Mouse (Mus musculus): ENCODE data around the gene Actrt2. TPM values are rescaled to one million over a fixed set of nuclear protein-coding genes. Genes with fewer than 3 reads are reported as not detected.

The Actrt2 gene
- polyA plus RNA-seq, 1 experiment from 2014 or later: not detected

- Histone ChIP-seq H3K27me3 (ENCODE audit: control insufficient read depth, insufficient read depth, low read length) (peaks cover 89% of the 10 kb centered on the region), H3K4me2 (replicated peaks) (peak within 1 kb of the TSS; percentile 57), H3K27ac (peak within 1 kb of the TSS; percentile 85), H3K9ac (peak within 1 kb of the TSS; percentile 63), H3K4me3 (replicated peaks; ENCODE audit: low read length) (peak within 1 kb of the TSS; percentile 43), H3K36me3 (replicated peaks; ENCODE audit: control insufficient read depth, insufficient read depth) (no peaks in the 10 kb centered on the region), H3K4me1 (replicated peaks; ENCODE audit: control insufficient read depth, insufficient read depth, low read length) (peaks cover 9% of the 10 kb centered on the region; the same call in 1 of the 2 replicates), H3K9me3 (ENCODE audit: control insufficient read depth, low read length) (no peaks in the 10 kb centered on the region)
- no peak for DNase-seq (ENCODE audit: low spot score)
- ATAC-seq (ENCODE audit: low FRiP score): peak; percentile 36; the same call in 1 of the 2 replicates
- WGBS: under 1% methylated on average over 47 of the region's 47 CpGs
Measured at GRCm38 (mm10) chr4:154636721-154637311, 30.9 kb downstream of the Actrt2 start, which contains the start of gene Prdm16. Gene Prdm16 (minus strand): TSS chr4:154636873.

DNA sequence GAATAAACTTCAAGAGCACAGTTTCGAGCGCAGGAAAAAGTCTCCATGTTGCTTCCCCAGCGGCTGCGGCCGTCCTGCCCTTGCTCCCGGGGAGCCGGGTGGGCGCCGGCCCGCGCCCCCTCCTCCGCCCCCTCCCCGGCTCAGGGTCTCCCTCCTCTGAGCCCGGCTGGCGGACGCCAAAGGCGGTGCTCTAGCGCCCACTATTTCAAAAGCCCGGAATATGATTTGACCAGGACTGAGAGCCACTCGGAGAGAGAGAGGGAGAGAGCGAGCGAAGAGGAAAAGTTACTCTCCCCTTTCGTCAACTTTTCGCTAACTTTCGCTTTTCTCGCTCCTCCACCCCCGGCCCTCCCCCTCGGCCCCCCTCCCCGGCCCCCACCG, 31.6 kb downstream of the Actrt2 start:
- ATAC-seq (ENCODE audit: low FRiP score) (peak; percentile 64), DNase-seq (ENCODE audit: low spot score) (peak; percentile 63)
- H3K36me3 ChIP-seq (replicated peaks; ENCODE audit: control insufficient read depth, insufficient read depth): no peaks in the 10 kb centered on the region
- H3K4me1 ChIP-seq (replicated peaks; ENCODE audit: control insufficient read depth, insufficient read depth, low read length): peaks cover 9% of the 10 kb centered on the region; the same call in 1 of the 2 replicates
- no peaks in the 10 kb centered on the region for H3K9me3 ChIP-seq (ENCODE audit: control insufficient read depth, low read length)
- peaks cover 89% of the 10 kb centered on the region for H3K27me3 ChIP-seq (ENCODE audit: control insufficient read depth, insufficient read depth, low read length)
- H3K27ac ChIP-seq: peak overlapping the region; percentile 85
- peak overlapping the region; percentile 43 for H3K4me3 ChIP-seq (replicated peaks; ENCODE audit: low read length)
- peak overlapping the region; percentile 63 for H3K9ac ChIP-seq
- WGBS: under 1% methylated on average over 28 of the region's 30 CpGs
- H3K4me2 ChIP-seq (replicated peaks): peak overlapping the region; percentile 57

DNA sequence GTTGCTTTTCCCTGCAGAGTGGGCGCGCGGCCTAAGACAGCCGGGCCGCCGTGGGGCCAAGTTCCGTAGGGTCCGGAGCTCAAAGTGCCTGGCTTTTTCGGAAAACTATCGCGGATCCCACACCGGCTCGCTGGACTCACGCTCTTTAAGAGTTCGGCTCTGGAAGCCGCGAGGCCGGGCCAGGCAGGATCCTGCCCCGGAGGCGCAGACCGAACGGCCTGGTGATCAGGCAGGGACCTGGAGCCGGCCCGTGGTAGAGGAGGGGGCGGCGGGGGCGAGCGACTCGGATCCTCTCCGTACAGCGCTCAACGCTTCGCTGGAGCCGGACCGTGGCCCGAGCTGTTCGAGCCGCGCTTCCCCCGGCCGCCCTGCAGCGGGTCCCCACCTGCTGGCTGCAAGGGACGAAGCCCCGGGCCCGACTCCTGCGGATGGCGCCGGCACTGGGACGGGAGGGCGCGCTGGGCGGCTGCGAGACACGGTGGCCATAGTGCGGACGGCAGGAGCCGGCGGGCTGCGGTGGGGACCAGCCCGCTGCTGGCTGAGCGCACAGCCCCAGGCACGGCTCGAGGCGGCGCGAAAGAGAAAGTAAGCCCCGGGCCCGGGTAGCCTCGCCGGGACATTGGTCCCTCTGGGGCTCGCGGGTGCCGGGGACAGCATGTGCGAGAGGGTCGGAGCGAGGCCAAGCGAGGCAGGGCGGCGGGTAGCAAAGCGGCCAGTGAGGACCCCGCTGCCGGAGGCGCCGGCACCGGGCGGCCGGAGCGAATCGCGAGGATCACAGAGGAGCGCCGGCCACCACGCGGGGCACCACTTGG, 32.2 kb downstream of the Actrt2 start:
- Histone ChIP-seq H3K27ac (peak overlapping the region; percentile 85), H3K36me3 (replicated peaks; ENCODE audit: control insufficient read depth, insufficient read depth) (no peaks in the 10 kb centered on the region), H3K9ac (peak overlapping the region; percentile 63), H3K4me1 (replicated peaks; ENCODE audit: control insufficient read depth, insufficient read depth, low read length) (peaks cover 9% of the 10 kb centered on the region; the same call in 1 of the 2 replicates), H3K27me3 (ENCODE audit: control insufficient read depth, insufficient read depth, low read length) (peaks cover 89% of the 10 kb centered on the region), H3K4me2 (replicated peaks) (peak overlapping the region; percentile 57), H3K4me3 (replicated peaks; ENCODE audit: low read length) (peak overlapping the region; percentile 43), H3K9me3 (ENCODE audit: control insufficient read depth, low read length) (no peaks in the 10 kb centered on the region)
- ATAC-seq (ENCODE audit: low FRiP score) (no peak), DNase-seq (ENCODE audit: low spot score) (no peak)
- under 1% methylated on average over 89 of the region's 94 CpGs for WGBS

DNA sequence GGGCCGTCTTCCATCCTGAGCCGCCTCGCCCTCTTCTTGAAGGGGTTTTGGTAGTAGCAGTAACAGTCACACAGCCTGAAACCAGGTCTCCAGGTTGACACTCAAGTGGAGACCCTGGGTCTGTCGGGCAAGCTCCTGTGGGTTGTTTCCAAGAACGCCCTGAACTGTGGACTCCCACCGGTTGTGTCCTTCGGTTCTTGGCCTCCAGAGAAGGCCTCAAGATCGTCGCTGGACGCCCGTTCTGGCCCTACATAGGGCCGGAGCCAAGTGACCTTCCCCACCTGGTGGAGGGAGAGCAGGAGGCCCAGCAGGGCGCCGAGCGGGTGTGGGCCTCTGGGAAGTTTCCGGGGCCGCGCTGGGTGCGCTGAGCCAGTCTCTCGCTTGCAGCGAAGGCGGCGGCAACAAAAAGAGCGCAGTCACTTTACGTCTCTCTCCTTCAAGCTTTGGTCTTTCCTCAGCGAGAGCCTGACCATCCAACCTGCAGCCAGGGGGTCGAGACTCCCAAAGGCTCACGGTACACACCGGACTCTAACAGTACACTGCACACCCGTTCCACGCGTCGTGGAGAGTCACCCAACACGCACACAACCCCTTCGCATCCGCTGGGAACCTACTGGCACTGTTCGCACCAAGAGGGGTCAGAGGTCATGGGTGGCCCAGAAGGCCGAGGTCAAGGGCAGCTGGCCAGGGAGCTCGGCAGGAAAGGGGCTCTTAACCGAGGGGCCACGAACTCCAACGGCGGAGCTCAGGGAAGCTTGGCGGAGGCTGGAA, 33.0 kb downstream of the Actrt2 start:
- H3K4me1 ChIP-seq (replicated peaks; ENCODE audit: control insufficient read depth, insufficient read depth, low read length): peaks cover 9% of the 10 kb centered on the region; the same call in 1 of the 2 replicates
- H3K4me2 ChIP-seq (replicated peaks): peak overlapping the region; percentile 57
- peak overlapping the region; percentile 85 for H3K27ac ChIP-seq
- peaks cover 89% of the 10 kb centered on the region for H3K27me3 ChIP-seq (ENCODE audit: control insufficient read depth, insufficient read depth, low read length)
- no peaks in the 10 kb centered on the region for H3K9me3 ChIP-seq (ENCODE audit: control insufficient read depth, low read length)
- H3K4me3 ChIP-seq (replicated peaks; ENCODE audit: low read length): peak overlapping the region; percentile 43
- no peaks in the 10 kb centered on the region for H3K36me3 ChIP-seq (replicated peaks; ENCODE audit: control insufficient read depth, insufficient read depth)
- WGBS: 6% methylated on average over 44 of the region's 44 CpGs
- H3K9ac ChIP-seq: peak overlapping the region; percentile 63
- DNase-seq (ENCODE audit: low spot score) (no peak), ATAC-seq (ENCODE audit: low FRiP score) (no peak)

GRCm38 (mm10) chr4:154634001-154634400, 33.7 kb downstream of the Actrt2 start:
- Histone ChIP-seq H3K27ac (peak overlapping the region; percentile 16; the same call in 1 of the 2 replicates), H3K4me2 (replicated peaks) (peak overlapping the region; percentile 57), H3K9me3 (ENCODE audit: control insufficient read depth, low read length) (no peaks in the 10 kb centered on the region), H3K9ac (peak overlapping the region; percentile 63; the same call in 1 of the 2 replicates), H3K36me3 (replicated peaks; ENCODE audit: control insufficient read depth, insufficient read depth) (no peaks in the 10 kb centered on the region), H3K4me1 (replicated peaks; ENCODE audit: control insufficient read depth, insufficient read depth, low read length) (peaks cover 12% of the 10 kb centered on the region; the same call in 1 of the 2 replicates), H3K27me3 (ENCODE audit: control insufficient read depth, insufficient read depth, low read length) (peaks cover 89% of the 10 kb centered on the region), H3K4me3 (replicated peaks; ENCODE audit: low read length) (peak overlapping the region; percentile 43)
- DNase-seq (ENCODE audit: low spot score) (no peak), ATAC-seq (ENCODE audit: low FRiP score) (no peak)
- 34% methylated on average over 3 of the region's 3 CpGs for WGBS

DNA sequence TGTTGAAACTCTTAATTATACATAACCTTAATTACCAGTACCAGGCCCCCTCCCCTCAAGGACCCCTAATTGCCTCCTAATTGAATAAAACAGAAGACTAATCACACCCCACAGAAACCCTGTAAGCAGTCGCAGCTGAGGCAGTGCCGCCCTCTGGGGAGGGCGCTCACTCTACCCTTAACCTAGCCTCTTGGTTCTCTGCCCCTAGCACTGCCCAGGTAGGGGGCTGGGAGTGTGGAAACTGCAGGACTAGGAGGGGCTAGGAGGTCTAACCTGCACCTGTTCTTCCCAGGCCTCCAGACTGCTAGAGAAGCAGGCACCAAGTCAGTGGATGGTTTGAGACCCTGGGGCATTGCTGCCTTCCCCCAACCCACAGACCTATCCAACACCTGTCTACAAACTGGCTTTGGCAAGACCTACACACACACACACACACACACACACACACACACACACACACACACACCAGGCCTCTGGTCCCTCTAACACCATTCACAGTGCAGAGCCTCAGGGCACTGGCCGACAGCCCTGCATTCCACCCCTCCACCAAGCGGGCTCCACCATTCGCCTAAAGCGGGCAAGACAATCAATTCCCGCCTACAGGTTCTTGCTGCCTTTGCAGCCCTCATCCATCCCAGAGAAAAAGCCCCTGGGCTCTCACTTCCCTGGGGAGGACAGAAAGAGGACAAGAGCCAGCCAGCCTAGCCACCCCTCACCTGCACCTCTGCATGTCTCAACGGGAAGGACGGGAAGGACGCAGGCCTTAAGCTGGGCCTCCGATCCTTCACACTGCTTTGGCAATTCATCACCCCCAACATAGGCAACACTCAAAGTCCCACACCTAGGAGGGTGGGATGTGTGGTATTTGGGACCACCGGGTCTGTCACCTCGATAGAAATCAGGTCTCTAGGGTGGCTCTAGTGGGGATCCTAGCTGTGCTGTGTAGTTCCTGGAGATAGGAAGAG, 34.6 kb downstream of the Actrt2 start:
- Histone ChIP-seq H3K4me3 (replicated peaks; ENCODE audit: low read length) (peak overlapping the region; percentile 43), H3K4me1 (replicated peaks; ENCODE audit: control insufficient read depth, insufficient read depth, low read length) (peaks cover 14% of the 10 kb centered on the region; the same call in 1 of the 2 replicates), H3K4me2 (replicated peaks) (peak overlapping the region; percentile 57), H3K9me3 (ENCODE audit: control insufficient read depth, low read length) (no peaks in the 10 kb centered on the region), H3K9ac (peak overlapping the region; percentile 63), H3K27ac (peak overlapping the region; percentile 16; the same call in 1 of the 2 replicates), H3K27me3 (ENCODE audit: control insufficient read depth, insufficient read depth, low read length) (peaks cover 89% of the 10 kb centered on the region), H3K36me3 (replicated peaks; ENCODE audit: control insufficient read depth, insufficient read depth) (no peaks in the 10 kb centered on the region)
- DNase-seq (ENCODE audit: low spot score): no peak
- ATAC-seq (ENCODE audit: low FRiP score): no peak
- 38% methylated on average over 14 of the region's 14 CpGs for WGBS

DNA sequence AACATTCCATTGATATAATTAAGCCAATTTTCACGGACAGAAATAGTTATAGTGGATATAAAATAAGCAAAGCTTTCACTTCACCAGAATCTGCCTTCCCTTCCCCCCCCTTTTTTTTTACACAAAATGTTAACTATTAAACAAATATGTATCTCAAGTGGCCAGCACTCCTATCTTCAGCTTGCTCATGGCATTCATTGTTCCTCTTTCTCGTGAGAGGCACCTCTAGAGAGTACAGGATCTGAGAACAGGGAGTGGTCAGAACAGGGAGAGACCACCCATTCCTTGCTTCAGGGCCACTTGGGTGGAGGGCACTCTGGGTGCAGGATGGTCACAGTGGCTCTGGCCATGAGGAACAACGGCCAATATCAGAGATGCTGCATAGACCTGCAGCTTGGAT, 36.9 kb downstream of the Actrt2 start:
- H3K4me2 ChIP-seq (replicated peaks): peak overlapping the region; percentile 57

GRCm38 (mm10) chr4:154627419-154628142, 40.1 kb downstream of the Actrt2 start:
- Histone ChIP-seq H3K27me3 (ENCODE audit: control insufficient read depth, insufficient read depth, low read length) (peaks cover 49% of the 10 kb centered on the region), H3K36me3 (replicated peaks; ENCODE audit: control insufficient read depth, insufficient read depth) (no peaks in the 10 kb centered on the region), H3K4me2 (replicated peaks) (no peak overlapping the region), H3K4me3 (replicated peaks; ENCODE audit: low read length) (no peak overlapping the region), H3K9ac (peak overlapping the region; percentile 10; the same call in 1 of the 2 replicates), H3K4me1 (replicated peaks; ENCODE audit: control insufficient read depth, insufficient read depth, low read length) (peaks cover 14% of the 10 kb centered on the region; the same call in 1 of the 2 replicates), H3K27ac (0 out of 2 replicates have a peak overlapping the region, but pooled peaks have one; percentile 2), H3K9me3 (ENCODE audit: control insufficient read depth, low read length) (no peaks in the 10 kb centered on the region)
- ATAC-seq (ENCODE audit: low FRiP score) (no peak), DNase-seq (ENCODE audit: low spot score) (no peak)
- 76% methylated on average over 5 of the region's 5 CpGs for WGBS

More for the DNA sequence above, 36.9 kb downstream of the Actrt2 start:
- no peak overlapping the region for H3K27ac ChIP-seq
- H3K9ac ChIP-seq: no peak overlapping the region
- DNase-seq (ENCODE audit: low spot score) (no peak), ATAC-seq (ENCODE audit: low FRiP score) (no peak)
- H3K36me3 ChIP-seq (replicated peaks; ENCODE audit: control insufficient read depth, insufficient read depth): no peaks in the 10 kb centered on the region
- 61% methylated on average over 3 of the region's 3 CpGs for WGBS
- H3K9me3 ChIP-seq (ENCODE audit: control insufficient read depth, low read length): no peaks in the 10 kb centered on the region
- no peak overlapping the region for H3K4me3 ChIP-seq (replicated peaks; ENCODE audit: low read length)
- H3K4me1 ChIP-seq (replicated peaks; ENCODE audit: control insufficient read depth, insufficient read depth, low read length): peaks cover 18% of the 10 kb centered on the region; the same call in 1 of the 2 replicates
- H3K27me3 ChIP-seq (ENCODE audit: control insufficient read depth, insufficient read depth, low read length): peaks cover 77% of the 10 kb centered on the region

Data from hindbrain, embryonic 14.5 days (tissue).